Mouse (Mus musculus): ENCODE data around the gene Cdk14. TPM values are rescaled to one million over a fixed set of nuclear protein-coding genes. Genes with fewer than 3 reads are reported as not detected.
A peak's percentile ranks its signal among the peaks of the same experiment; 100 is the strongest.
"Not testable (repeated sequence)": the region's sequence is repeated elsewhere in the genome, so short reads cannot be mapped to it uniquely, and the experiment has no call there.

The Cdk14 gene
- polyA plus RNA-seq, 1 experiment: 8.9 TPM

DNA sequence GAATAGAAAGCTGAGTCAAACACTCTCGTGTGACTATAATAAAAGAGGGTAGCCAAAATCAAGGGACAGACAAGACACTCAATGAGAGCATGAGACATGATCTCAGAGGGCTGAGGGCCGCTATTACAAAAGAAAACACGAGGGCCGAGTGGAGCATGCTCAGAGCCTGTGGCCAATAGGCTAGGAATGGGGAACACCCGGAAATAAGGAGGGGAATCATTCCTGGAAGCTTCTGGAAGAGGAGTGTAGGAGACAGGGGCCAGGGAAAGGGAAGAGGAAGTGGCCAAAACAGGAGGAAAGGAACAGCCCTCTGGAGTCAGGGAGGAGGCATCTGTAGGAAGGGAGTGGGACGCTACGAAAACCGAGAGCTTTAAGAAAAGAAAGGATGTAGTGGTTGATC is 52.6 kb downstream of the Cdk14 start:
- DNase-seq (ENCODE audit: low read depth): no peak

DNA sequence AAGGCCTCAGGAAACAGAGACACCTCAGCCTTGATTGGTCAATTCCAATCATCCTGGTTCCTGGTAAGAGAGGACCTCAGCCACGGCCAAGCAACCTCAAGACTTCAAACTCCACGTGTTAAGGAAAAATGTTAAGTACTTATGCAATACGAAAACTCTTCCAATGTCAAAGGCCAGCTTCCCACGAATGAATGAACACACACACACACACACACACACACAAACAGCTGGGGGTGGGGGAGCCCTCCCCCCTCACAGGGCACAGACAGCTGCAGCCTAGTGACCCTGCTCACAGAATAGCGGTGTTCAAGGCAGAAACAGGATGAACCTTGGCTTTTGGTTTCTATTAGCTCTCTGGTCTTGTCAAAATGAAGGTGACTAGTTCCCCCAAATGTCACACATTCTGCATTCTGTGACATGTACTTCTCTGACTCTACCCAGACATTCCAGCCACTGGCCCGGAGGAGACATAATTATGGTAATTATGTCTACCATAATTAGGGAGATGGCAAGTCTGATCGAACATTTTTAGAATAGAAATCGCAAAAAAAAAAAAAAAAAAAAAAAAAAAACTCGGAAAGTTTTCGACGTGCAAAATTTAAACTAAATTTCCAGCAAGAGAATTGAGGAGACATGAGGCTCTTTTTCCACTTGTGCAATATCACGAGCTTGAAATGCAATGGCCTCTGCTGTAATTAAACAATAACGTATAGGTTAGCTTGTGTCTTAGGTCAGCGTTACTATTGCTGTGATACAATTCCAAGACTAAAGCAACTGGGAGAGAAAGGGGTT is 54.6 kb downstream of the Cdk14 start:
- no peak for DNase-seq (ENCODE audit: low read depth)

DNA sequence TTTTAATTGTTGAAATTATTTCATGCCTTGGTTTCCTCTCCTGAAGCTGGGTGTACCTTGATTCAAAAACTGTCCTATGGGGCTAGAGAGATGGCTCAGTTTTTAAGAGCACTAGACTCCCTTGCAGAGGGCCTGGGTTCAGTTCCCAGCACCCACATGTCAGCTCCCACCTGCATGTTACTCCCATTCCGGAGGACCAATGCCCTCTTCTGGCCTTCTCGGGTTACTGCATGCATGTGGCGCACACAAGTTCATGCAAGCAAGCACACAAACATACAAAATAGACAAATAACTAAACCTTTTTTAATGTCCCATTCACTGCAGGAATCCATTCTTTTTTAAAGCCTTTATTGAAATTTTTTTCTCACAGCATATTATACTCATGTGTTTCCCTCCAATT is 58.4 kb downstream of the Cdk14 start:
- no peak for DNase-seq (ENCODE audit: low read depth)

DNA sequence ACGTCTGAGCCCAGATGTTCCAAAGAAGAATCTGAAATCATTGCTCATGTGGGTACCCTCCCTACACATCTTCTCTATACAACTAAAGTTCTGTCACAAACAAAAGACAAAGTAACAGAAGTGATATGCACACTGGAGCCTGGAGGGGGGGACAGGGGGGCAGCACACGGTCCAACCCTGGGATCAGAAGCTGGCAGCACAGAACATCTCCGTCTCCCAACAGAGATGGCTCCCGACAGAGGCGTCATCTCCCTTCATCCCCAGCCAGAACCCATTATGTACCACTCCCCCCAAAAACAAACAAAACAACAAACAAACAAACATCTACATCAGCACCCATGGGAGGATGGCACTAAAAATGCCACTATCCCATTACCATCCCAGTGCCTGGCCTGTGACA is 59.8 kb downstream of the Cdk14 start:
- no peak for DNase-seq (ENCODE audit: low read depth)

DNA sequence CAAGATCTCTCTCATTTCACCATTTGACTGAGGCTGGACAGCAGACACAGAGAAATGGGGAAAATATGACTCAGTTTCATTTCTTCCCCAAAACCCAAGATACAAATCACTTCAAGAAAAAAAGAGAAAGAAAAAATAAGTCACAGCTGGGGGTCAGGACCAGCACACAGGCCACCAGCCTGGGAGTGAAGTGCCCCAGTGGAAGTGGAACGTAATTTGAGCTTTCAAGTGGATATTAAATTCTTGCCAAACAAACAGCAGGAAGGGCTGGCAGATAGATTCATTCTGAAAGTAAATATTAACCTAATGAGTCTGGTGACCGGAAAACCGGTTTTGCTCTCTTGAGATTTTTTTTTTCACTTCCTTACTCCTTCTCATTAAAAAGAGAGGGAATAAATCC is 60.2 kb downstream of the Cdk14 start:
- DNase-seq (ENCODE audit: low read depth): no peak

DNA sequence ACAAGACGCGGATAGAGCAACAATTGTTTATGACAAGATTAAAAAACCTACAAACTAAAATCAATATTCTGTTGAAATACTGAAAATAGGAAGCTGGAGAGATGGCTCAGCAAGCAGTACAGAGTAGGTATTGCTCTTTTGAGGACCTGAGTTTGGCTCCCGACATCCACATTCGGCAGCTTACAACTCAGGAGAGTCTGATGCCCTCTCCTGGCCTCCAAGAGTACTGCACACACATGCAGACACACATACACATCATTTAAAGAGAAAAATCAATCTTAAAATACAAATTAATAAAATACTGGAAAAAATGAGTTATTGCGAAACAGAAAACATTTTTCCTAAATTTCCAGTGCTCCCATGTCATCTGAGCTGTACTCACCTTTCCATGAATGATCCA is 60.7 kb downstream of the Cdk14 start:
- no peak for DNase-seq (ENCODE audit: low read depth)

DNA sequence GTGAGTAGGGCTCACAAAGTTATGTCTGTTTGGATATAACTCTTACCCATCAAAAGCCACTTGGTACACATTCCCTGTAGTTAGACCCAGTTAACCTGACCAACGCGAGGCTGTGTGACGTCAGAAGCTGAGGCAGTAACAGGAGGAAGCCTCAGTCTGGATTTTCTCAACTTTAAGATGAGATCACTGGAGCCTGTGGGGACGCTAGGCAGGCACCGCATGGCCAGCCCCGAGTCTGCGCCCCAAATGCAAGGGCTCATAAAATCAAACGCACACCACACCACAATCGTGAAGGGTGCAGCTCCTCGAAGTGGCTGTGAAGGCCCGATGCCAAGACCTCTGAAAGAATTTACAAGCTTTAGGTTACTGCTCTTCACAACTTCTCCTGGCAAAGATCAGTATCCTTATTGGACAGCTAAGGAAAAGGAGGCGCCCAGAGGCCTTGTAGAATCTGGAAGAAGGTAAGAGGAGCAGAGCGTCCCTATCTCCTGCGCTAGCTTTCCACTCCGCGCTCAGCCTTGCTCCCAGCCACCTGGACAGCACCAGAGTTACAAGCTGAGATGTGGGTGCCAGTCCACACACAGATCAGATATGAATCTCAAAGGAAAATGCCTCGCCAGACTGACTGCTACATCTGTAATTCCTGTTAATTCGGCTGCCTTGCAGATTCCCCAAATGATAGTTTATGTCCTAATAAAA is 61.9 kb downstream of the Cdk14 start:
- no peak for DNase-seq (ENCODE audit: low read depth)

DNA sequence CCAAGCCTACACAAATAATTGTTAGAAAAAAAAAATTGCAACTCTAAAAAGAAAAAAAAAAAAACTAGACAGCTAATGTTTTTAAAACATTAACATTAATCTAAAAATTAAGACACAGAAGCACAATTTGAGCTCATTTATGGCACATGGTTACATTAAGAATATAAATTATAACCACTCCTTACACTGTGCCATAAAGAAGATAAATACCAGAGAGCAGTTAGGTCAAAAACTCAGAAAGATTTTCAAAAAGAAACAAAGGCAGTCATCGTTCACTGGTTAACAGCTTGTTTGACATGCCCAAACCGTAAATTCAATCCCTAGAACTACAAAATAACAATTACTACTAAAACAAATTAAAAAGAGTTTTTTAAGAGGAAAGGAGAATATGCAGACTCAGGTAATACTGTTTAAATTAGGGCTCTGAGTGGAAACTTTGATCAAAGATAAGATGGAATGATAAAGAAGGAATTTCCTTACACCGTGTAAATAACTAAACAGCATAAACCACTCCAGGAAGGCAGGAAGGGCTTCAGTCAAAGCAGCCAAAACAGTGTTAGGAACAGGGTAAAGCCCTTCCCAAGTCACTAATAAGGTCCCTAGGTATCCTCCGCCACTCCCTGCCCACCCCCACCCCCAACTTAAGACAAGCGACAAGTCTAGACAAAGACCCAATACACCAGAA is 65.3 kb downstream of the Cdk14 start:
- no peak for DNase-seq (ENCODE audit: low read depth)

DNA sequence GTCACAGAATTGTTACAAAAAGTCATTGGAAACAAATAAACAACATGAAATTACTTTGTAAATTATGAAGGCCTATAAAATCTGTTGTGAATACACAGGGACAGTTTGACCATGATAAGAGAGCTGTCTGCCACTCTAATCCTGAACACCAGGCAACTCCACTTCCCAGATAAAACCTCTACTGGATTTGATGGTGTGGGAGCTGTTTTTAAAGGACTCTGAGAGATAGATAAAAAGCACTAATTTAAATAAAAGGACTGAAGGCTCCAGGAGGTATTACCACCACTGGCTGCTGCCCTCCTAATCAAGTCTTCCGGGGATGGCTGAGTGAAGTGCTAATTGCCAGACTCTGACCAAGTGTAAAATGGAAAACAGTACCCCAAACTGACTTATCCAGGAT is 66.2 kb downstream of the Cdk14 start:
- no peak for DNase-seq (ENCODE audit: low read depth)

DNA sequence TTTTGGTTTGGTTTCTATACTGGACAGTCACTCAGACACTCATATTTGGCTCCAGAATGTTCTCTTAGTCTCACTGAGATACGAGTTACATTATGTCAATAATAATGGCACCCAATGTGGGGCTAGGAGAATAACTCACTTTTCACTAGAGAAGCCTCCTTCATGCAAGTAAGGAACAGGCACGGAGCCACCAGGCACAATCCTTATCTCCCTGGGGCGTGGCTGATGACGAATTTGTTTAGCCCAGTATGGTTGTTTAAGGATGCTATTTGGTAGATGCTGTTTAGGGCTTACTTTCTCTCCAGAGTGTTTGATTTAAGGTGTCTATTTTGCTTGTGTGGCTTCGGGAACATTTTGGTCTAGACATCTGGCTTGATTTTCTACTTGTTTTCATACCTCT is 75.5 kb downstream of the Cdk14 start:
- no peak for DNase-seq (ENCODE audit: low read depth)

DNA sequence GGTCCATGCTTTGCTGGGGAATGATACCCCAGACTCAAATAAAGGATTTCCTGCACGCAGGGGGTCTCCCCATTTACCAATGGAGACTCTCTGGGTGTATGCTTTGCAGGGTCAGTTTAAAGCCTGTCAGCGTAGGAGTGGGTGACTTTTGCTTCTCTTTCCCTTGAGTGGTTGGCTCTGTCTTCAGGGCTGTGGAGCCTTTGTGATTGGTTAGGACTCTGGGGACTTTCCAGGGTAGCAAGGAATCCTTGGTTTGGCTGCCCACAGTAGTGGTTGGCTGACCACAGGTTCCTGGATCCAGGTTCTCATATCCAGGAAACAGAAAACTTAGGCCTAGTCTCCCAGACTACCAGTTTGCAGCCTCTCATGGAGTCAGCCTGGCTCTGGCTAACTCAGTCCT is 76.4 kb downstream of the Cdk14 start:
- DNase-seq (ENCODE audit: low read depth): no peak

DNA sequence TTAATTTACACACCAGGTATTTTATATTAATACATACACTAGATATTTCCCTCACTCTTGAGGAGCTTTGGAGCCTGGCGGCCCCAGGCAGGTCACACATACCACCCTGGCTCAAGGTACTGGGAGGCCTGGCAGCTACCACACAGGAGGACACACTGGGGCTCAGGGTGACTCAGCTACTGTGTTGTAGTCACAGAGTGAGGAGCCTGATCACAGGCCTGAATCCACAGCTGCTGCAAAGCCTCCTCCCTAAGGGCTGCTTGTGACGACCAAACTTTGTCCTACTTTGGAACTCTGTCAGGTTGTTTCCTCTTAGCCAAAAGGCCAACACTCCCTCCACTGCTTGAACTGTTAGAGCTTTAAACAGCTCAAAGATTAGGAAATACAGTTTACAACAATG is 76.8 kb downstream of the Cdk14 start:
- peak; percentile 42 for DNase-seq (ENCODE audit: low read depth)

DNA sequence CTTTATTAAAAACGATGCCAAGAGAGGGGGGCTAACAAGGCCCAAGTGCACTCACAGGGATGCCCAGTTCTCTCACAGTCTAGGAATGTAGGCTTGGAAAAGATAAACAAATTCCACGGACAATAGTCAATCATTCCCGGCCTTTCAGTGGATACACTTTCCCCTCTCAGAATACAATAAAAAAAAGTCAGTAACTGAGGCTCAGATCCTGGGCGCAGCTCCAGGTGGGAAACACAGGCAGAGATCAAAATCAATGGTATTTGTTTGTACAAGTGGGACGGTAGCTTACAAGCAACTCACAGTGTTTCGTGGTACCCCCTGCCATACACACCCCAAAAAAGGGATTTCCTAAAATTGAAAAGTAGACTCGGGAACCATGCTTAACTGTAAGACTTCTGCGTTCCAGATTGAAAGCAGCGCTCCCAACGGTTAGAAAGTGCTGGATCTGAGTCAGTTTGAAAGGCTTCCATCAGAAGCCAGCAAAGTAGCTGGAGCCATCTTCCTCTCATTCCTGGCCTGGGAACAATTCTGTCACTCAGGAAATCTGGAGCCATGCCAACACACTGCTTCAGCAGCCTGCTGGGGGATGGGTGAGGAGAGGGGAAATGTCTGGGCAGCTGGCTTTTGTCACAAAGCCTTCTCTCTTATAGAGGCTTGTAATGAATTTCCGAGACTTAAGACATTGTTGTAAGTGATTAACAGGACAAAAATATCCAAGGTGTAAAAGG is 77.5 kb downstream of the Cdk14 start:
- DNase-seq (ENCODE audit: low read depth): no peak

DNA sequence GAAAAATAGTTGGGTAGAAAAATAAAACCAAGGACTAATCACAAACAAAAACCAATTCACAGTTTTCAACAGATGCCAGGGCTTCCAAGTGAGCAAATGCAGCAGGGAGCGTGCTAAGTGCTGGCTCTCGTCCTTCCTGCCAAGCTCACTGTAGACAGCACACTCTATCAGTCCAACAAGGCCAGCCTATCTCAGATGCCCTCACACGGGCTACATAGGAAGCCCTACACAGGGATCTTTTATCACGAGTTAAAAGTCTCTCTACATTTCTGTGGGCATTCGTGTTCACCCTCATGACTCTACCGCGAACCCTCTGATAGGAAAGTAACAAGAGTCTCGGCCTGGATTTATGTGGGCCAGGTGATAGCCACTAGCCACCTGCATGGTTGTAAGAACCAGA is 78.5 kb downstream of the Cdk14 start:
- no peak for DNase-seq (ENCODE audit: low read depth)

DNA sequence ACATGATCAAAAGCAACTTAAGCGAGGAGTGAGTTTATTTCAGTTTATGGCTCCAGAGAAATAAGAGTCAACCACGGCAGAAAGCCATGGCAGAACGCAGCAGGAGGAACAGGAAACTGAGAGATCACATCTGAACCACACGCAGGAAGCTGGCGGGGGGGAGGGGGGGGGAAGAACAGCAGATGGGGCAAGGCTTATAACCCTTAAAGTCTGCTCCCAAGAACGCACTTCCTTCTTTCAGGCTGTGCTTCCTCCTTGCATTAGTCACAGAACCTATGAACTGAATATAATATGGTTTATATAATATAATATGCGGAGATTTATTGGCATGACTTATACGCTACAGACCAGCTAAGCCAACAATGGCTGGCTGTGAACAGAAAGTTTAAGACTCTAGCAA is 86.2 kb downstream of the Cdk14 start:
- no peak for DNase-seq (ENCODE audit: low read depth)

DNA sequence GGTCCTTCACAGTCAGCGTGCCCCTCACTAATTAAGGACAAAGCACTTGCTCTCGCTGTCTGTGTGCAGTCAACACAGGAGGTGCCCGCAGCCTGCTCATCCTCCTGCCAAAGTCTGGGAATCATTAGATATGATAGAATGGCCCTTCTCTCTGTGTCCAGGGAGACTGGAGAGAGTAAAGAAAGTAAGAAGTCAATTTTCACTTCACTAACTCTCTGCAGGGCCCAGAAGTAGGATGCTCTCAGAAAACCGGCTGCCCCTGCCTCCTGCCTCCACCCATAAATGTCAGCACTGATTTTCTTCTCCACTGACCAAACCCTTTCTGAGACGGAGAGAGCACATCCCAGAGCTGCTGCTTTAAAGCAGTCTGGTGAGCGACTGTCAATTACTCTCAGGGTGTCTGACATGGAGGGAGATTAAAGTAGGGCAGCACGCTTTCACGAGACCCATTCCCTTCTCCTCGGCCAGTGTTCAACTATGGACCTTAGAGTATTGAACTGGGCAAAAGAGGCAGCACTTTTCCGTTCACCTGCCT is 89.1 kb downstream of the Cdk14 start:
- no peak for DNase-seq (ENCODE audit: low read depth)

DNA sequence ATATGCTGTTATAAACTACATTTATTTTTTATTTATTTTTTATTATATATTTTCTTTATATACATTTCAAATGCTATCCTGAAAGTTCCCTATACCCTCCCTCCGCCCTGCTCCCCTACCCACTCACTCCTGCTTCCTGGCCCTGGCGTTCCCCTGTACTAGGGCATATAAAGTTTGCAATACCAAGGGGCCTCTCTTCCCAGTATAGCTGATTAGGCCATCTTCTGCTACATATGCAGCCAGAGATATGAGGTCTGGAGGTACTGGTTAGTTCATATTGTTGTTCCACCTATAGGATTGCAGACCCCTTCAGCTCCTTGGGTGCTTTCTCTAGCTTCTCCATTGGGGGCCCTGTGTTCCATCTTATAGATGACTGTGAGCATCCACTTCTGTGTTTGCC is 91.1 kb downstream of the Cdk14 start:
- DNase-seq (ENCODE audit: low read depth): not testable (repeated sequence)

DNA sequence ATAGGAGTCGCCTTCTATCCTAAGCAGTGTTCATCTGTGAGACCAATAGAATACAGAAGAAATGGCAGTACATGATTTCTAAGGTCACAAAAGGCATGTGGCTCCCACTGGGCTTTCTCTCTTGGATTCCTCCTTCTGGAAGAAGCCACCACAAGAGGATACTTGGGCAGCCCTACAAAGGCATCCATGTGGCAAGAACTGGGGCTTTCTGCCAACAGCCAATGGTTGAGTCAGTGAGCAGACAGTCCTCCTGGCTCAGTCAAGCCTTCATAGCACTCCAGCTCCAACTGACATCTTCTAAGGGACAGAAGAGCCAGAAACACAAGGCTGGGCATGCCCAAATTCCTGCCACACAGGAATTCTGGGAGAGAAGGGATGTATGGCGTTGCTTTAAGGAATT is 93.4 kb downstream of the Cdk14 start:
- no peak for DNase-seq (ENCODE audit: low read depth)

DNA sequence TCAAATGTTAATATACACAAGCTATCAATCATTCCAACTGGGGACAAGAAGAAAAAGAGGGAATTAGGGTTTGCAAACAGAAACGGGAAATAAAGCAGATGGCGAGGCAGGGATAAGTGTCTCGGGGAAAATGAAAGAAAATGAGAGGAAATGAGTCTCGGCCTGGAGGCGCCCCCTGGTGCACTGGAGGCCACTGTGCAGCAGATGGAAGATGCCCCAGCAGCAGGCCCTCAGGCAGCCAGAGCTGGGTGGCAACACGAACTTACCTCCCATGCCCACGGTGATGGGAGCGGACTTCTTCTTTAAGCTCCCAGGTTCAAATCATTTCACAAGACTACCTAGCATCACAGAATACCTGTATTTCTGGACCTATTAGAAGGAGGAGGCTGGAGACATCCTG is 97.4 kb downstream of the Cdk14 start:
- no peak for DNase-seq (ENCODE audit: low read depth)

DNA sequence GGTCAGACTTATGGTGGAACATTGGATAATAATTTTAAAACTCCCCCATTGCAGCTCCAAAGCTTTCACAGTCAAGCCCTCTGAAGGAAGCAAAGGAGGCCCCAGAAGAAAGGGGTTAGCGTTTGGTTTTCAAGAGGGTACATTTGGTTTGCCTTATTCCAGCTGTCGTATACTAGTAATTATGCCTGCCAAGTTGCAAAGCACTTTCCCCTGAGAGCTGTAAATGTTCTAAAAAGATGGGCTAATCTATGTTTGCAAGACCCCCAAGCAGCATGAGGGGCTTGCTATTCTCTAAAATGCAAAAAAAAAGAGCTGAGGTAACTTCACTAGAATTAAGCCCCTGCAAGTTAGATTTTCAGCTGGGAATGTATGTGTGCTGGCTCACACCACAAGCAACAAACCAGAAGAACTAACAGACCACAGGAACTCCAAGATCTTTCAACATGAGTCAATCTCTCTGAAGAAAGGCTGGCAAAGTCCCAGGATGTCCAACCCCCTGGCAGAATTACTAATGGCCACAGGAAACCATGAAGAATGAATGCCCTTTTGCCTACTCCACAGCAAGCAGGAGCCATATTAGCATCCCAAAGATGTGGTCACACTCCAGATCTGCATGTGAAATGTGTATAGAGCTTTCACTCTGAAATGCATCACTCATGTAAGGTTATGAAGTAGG is 99.5 kb downstream of the Cdk14 start:
- no peak for DNase-seq (ENCODE audit: low read depth)

DNA sequence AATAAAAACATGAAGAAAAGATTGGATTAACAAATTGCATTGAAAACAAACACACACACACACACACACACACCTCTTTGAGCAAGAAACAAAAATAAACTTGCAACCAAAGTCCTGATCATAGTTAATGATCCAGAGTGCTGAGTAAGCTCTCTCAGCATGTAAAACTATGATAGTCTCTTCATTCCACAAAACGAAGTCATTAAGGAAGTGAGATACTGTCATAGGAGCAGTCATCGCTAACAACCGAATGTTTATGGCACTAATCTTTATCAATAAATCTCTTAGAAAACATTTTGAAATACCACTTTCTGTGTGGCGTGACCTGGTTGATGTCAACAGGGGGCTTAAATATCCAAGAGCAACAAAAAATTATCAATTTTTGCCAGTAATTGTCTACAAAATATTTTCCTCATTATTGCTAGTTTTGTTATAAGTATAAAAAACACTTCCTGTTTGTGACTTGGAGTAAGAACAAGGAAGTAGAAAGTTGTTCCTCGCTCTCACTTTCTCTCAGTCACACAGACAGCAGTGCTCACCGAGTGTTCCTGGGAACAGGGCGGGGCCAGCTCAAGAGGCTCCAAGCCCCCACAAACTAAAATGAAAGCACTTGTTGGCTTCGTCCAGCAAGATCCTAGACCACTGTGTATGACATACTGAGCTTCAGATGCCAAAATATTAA is 100.1 kb downstream of the Cdk14 start:
- DNase-seq (ENCODE audit: low read depth): no peak

Data from gonadal fat pad, adult 2 months (tissue).